Mouse (Mus musculus): Measurements from ENCODE around the gene Zhx3.

- TF ChIP-seq CHD2 (IDR thresholded peaks at IDR 0.05; ENCODE audit: low read depth, low read length) (no peak), HCFC1 (IDR thresholded peaks at IDR 0.05; ENCODE audit: borderline replicate concordance, insufficient read depth, low read length) (no peak), MAFK (IDR thresholded peaks at IDR 0.05; ENCODE audit: insufficient read depth, low read depth, low read length) (no peak), ZC3H11A (IDR thresholded peaks at IDR 0.05; ENCODE audit: borderline replicate concordance, low read depth, low read length) (no peak)
These were observed 171.2 kb downstream of the Zhx3 start for GRCm38 (mm10) chr2:160701603-160702002.
